Mouse (Mus musculus) kidney, postnatal 10 days (tissue): ENCODE measurements at regions not wholly inside any gene's neighbourhood (a gene's known extent, or its start where the extent isn't known, plus 50 kb on each side); places are given as distances from the start of the nearest gene placed in this dataset.

Source experiments
- DNase-seq: peaks from one replicate; pipeline ENCODE4 v3.0.0; 2021; ENCODE audit warnings: mixed read lengths

DNA sequence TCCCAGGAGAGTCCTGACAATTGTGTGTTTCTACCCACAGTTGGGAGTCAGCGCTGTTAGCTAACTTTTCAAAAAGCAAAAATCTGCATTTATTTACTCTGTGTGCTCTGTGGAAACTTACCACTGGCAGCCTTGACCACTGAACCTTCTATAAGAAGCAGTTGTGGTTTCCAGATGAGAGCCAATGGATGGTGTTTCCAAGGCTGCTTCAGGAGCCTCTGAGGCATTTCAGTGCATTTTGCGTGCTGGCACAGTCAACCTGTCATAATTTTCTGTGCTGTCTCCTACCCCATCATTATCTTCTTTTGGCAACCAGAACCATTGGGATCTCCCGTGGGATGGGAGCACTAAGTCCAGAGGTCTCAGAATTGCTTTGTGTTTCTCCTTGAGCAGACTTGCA, 60.3 kb downstream of the 4930544G11Rik start:
- no peak for DNase-seq

DNA sequence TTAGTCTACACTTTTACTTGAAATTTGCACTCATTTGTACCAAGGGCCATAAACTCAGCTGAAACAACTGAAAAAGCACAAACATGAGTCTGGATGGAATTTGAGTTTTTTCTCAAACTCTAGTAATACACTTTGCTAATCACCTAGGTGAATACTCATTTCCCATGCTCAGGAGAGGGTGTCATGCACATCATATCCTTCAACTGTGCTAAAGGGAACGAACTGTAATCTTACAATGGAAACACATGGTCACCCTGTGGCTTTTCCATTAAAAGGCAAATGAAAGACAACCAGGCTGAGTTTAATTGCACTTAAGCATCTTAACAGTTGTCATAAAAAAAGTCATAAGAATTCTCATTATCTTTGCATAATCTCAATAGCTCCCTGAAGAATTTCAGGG, 71.1 kb downstream of the 4930544G11Rik start:
- DNase-seq, result no peak

DNA sequence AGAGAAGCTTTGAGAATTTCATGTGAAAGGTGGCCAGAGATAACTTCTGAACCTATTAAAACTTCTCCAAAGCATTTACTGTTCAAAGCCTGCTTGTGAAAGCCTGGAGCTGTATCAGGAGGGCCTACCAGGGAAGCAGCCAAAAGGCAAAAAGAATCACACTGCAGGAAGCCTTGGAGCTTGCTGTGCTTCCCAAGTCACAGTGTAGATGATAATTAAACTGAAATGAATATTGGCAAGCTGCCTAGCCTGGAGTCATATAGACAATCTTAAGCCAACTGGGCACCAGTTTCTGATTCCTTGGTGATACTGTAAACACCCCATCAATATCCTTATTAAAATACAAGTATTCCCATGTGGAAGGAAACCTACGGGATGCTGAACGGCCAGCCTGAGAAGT, 84.4 kb downstream of the 4930544G11Rik start:
- DNase-seq, result no peak

GRCm38 (mm10) chr6:66051852-66052251, 99.4 kb downstream of the 4930544G11Rik start:
- no peak for DNase-seq

DNA sequence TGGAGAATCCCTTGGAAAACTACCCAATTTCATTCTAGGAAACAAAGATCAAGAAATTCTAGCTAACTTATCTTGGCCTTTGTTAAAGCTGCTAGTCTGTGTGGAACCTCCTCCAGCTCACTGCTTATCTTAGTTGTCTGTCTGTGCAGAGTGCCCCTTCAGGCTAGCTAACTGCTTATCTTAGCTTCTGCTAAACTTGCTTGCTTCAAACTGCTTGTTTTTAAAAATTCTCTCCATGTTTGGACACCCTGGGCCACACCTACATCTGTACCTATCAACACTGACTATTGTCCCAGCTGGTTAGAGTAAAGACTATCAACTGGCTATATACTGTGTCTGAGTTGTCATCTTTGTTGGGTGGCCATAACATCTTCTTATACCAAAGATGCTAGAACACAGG, 100.0 kb downstream of the 4930544G11Rik start:
- no peak for DNase-seq

DNA sequence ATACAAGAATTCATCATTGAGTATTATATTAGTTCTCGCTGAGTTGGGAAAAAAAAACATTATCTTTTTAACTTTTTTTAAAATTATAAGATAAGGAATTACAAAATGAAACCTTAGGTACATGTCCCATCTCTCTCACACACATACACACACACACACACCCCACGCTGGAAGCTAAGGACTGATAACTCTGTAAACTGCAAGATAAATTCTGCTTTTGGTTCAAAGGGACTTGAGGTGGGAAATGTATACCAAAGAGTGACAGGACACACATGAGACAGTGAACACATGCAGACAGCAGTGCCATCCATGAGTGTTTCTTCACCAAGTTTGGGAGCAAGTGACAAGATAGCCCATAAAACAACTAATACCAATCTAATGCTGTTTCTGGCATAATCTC, 100.8 kb downstream of the 4930544G11Rik start:
- DNase-seq, result no peak

- no peak for DNase-seq
Measured at GRCm38 (mm10) chr6:66068874-66069273, 116.5 kb downstream of the 4930544G11Rik start.

- DNase-seq, result no peak
Measured at GRCm38 (mm10) chr6:66077445-66077844, 125.0 kb downstream of the 4930544G11Rik start.

GRCm38 (mm10) chr6:66078769-66079168, 126.4 kb downstream of the 4930544G11Rik start:
- DNase-seq, result no peak

DNA sequence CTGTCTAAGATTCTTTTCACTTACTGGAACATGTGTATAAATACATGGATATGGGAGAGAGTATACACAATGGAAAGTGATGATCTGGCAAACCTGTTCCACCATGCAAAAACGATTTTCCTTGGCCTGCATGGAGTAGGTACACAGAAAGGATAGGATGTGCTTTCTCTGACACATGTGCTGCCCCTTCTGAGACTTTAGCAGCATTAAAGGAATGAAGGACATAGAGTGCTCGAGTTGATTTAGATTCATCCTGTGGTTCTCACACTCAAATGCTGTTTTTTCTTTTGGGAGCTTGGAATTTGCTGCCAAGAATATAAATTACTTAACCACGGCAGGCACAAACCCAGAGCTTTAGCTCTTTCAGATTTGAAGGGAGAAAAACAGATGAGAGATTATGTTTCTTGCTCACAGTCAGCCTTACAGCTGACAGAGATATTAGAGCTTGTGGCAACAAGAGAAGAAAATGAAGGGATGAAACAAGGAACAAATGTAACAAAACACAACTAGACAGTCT, 149.2 kb downstream of the 4930544G11Rik start:
- no peak for DNase-seq

- no peak for DNase-seq
Measured at GRCm38 (mm10) chr6:66114366-66114765, 162.0 kb downstream of the 4930544G11Rik start.

- DNase-seq, result no peak
Measured at GRCm38 (mm10) chr6:66121479-66122183, 169.2 kb downstream of the 4930544G11Rik start.

- no peak for DNase-seq
Measured at GRCm38 (mm10) chr6:66124292-66124691, 171.9 kb downstream of the 4930544G11Rik start.

DNA sequence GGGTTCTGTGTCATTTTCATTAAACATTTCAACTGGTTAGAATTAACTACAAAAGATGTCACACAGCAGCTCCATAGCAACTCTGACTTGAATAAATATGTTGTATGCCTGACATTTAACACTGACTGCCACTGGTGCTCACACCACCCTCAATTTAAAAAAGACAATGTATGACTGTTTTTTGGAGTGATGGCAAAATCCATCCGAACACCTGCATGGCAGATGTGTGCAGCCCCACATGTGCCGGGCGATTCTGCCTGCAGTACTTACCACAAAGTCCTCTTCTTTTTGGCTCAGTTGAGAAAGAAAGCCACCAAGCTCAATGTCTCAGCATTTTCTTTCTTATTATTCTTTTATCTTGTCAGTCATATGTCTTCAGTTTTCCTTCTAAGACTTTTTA, 199.4 kb downstream of the 4930544G11Rik start:
- no peak for DNase-seq

GRCm38 (mm10) chr6:66154831-66155230, 202.4 kb downstream of the 4930544G11Rik start:
- no peak for DNase-seq

DNA sequence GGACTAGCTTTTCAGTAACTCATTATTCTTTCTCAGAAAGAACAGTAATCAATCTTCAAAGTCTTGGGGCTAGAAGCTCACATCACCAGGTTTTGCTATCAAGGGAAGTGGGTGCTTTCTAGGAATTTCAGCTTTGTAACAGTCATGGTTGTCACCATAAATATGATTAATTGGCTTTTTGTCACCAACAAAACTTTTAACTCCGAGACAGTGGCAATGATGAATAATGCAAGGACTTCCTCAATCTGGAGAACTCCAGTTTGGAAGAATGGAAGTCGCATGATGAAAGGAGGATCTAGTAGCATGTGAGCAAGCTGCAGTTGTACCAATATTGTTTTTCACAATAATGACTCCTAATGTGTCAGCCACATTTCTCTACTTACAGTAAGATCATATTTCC, 208.4 kb downstream of the 4930544G11Rik start:
- DNase-seq, result no peak

DNA sequence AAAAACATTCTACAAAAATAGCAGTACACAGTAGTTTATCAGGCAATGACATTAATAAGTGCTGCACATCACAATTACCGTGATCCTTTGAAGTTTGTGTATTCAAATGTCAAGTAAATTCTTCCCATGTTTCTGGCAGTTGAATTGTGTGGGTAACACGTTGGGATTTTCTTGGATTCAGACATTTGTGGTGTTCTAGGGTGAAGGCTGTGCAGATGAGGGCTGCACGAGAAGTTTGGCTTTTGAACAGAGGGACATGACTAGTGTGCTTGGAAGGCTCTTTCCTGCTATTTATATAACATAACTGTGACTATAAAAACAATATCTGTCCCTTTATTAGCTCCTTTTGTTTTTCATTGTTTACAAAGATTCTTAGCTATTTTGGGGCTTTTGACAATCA, 216.5 kb downstream of the 4930544G11Rik start:
- DNase-seq, result no peak

- DNase-seq, result no peak
Measured at GRCm38 (mm10) chr6:66197990-66198389, 245.6 kb downstream of the 4930544G11Rik start.

GRCm38 (mm10) chr6:66200136-66200790, 247.9 kb downstream of the 4930544G11Rik start:
- peak; percentile 13 for DNase-seq

DNA sequence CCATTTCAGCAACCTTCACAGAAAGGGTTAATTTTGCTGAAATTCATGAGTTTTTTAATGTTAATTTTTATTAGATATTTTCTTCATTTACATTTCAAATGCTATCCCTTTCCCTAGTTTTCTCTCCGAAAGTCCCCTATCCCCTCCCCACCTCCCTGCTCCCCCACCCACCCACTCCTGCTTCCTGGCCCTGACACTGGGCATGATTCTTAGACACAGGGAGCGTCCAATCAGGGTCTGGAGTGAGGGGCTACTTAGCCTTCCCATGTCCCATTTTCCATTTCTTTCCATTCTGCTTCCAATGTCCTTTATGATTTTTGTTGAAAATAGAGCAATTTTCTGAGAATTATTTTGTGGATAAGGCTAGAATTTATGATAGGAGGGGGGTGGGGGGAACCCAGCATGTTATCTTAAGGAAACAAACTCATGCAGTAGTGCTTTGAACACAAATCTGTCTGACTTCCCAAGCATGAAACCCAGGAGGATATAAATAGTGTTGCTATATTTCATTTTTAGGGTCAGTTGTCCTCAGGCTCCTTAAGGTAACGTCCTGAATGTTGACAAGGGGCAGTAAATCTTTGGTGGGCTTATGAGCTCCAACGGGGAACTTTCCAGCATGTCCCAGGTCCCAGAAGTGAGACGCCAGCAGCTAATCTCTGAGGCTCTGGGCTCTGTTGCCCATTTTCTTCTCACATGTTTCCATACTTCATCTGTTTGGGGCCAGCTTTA, 254.0 kb downstream of the 4930544G11Rik start:
- peak; percentile 8 for DNase-seq

- no peak for DNase-seq
Measured at GRCm38 (mm10) chr6:66217543-66217942, 265.1 kb downstream of the 4930544G11Rik start.

DNA sequence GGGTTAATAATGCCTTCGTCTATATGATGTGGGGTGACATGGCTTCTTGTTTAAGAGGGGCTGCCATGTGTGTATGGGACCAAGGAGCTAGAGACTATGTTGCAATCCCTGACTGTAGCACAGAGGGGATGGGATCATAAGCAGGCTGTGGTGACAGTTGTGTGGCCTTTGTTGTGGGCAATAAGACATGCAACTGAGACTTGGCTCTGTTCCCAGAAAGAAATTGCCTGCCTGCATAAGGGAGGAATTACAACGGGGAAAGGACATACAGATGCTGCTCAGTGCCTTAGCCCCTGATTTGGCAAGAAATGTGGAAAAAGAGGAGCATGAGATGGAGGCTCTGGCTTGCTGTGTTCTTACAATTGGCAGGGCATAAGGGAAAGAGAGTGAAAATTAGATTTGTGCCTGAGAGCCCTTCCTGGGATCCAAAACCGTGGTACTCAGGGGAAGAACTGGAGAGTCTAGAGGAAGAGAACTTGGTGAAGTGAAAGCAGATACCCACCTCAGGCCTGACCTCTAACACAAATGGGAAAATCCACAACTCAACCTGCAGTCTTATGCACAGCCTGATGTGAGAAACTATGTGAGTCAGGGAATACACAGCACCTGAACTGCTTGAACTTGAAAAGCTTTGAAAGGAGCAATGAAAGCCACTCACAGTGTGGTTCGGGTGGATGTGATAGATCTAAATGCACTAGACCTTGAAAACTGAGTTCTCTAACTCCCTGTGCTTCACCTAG, 271.9 kb downstream of the 4930544G11Rik start:
- peak; percentile 6 for DNase-seq

GRCm38 (mm10) chr6:66236368-66236767, 284.0 kb downstream of the 4930544G11Rik start:
- no peak for DNase-seq
